Mouse (Mus musculus): ENCODE results near the gene C130060K24Rik. TPM values are rescaled to one million over a fixed set of nuclear protein-coding genes. Genes with fewer than 3 reads are reported as not detected.

Gene C130060K24Rik
- not detected for polyA plus RNA-seq (2014; fragmentation: Illumina TruSeq; extraction: RNeasy Lipid Tissue Mini Kit (QIAGEN cat#74804); ENCODE audit: low replicate concordance)

GRCm38 (mm10) chr6:65380918-65381772, at the start of gene C130060K24Rik:
Gene C130060K24Rik, plus strand, starts transcription at chr6:65381105.

Other genes with a start within 250 kb of the C130060K24Rik start
- 14.0 TPM for gene Hpgds, start 236.2 kb upstream of the C130060K24Rik start, polyA plus RNA-seq (2014; fragmentation: Illumina TruSeq; extraction: RNeasy Lipid Tissue Mini Kit (QIAGEN cat#74804); ENCODE audit: low replicate concordance)
- 0.78 TPM for gene Tnip3, start 144.2 kb downstream of the C130060K24Rik start, polyA plus RNA-seq (2014; fragmentation: Illumina TruSeq; extraction: RNeasy Lipid Tissue Mini Kit (QIAGEN cat#74804); ENCODE audit: low replicate concordance)

All from small intestine, adult 10 weeks (tissue).